Mouse (Mus musculus) neural tube, embryonic 13.5 days (tissue): Measurements from ENCODE around the gene Nipsnap1. TPM values are rescaled to one million over a fixed set of nuclear protein-coding genes. Genes with fewer than 3 reads are reported as not detected.

Experiments
- ATAC-seq: fragments of 200-750 bp; cut with Nextera tagmentation; 2 replicates; pipeline ENCODE4 v1.8.0; 2017; ENCODE audit warnings: low read depth, mild to moderate bottlenecking, moderate TSS enrichment, moderate library complexity
- H3K27ac ChIP-seq: fragments of 300-500 bp; sonication (generic); replicated peaks from 2 replicates; pipeline ENCODE4 v1.5.1; 2015; ENCODE audit warnings: moderate library complexity, mild to moderate bottlenecking, inconsistent platforms
- H3K27me3 ChIP-seq: fragments of 300-500 bp; sonication (generic); 2 replicates; pipeline ENCODE4 v1.6.1; 2015; ENCODE audit warnings: mild to moderate bottlenecking, inconsistent platforms
- H3K36me3 ChIP-seq: fragments of 300-500 bp; sonication (generic); 2 replicates; pipeline ENCODE4 v1.6.1; 2015; ENCODE audit warnings: mild to moderate bottlenecking, inconsistent platforms
- H3K4me1 ChIP-seq: fragments of 300-500 bp; sonication (generic); replicated peaks from 2 replicates; pipeline ENCODE4 v1.6.1; 2015; ENCODE audit warnings: inconsistent platforms
- H3K4me2 ChIP-seq: fragments of 300-500 bp; sonication (generic); 2 replicates; pipeline ENCODE4 v1.6.1; 2015; ENCODE audit warnings: inconsistent platforms, mild to moderate bottlenecking, moderate library complexity
- H3K4me3 ChIP-seq: fragments of 300-500 bp; sonication (generic); 2 replicates; pipeline ENCODE4 v1.5.1; 2015; ENCODE audit warnings: mild to moderate bottlenecking, inconsistent platforms
- H3K9ac ChIP-seq: fragments of 300-500 bp; sonication (generic); 2 replicates; pipeline ENCODE4 v1.6.1; 2015; ENCODE audit warnings: moderate library complexity, mild to moderate bottlenecking, inconsistent platforms
- H3K9me3 ChIP-seq: fragments of 300-500 bp; sonication (generic); 2 replicates; pipeline ENCODE4 v1.6.1; 2016; ENCODE audit warnings: inconsistent platforms
- WGBS: fragments of 180-500 bp; shearing (Covaris S2); methylation state at CpG from one replicate; pipeline ENCODE4 v1.1.7; 2015; 5-methylcytosine and 5-hydroxymethylcytosine counted together
- microRNA-seq: library from miRNA; unstranded; fragments of <30 nt; microRNA quantifications from one replicate; pipeline ENCODE4, GENCODE M21; 2016
- polyA plus RNA-seq: library from polyadenylated mRNA; unstranded; fragments of >200 nt; fragmentation: Nextera tagmentation; extraction: Ambion mirVana; gene quantifications from 2 replicates; pipeline ENCODE4 v1.2.1, GENCODE M21; 2015

Nipsnap1 gene
- polyA plus RNA-seq, 1 experiment from 2014 or later, result 132 TPM

DNA sequence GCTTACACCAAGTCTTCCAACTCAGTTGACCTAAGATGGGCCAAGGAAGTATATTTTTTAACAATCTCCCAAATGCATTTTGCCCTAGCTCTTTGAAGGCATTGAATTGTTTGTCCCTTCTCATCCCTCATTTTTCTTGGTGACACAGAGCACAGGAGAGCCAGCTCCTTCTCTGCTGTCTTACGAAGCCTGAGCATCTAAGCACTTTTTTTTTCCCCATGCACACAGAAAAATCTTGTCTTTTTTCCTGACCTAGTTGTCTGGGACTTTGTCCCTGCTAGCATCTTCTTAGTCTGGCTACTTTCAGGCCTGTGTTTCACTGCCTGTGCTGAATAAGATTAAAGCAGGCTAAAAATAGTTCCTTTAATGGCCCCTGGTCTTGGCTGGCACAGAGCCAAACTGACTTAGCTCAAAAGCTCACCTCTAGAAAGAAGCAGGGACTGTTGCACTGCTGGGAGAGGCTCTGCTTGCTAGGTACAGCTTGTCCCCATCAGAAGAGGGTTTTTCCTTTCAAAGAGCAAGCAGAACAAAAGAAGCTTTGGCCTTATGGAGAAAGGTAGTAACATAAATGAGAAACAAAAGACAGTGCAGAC is 57.4 kb downstream of the Nipsnap1 start:
- 59% methylated on average over 1 of the region's 1 CpGs for WGBS
- Histone ChIP-seq H3K4me3 (no peak overlapping the region), H3K36me3 (peaks cover 48% of the 10 kb centered on the region), H3K27ac (no peak overlapping the region), H3K9me3 (no peaks in the 10 kb centered on the region), H3K27me3 (no peaks in the 10 kb centered on the region), H3K4me1 (peaks cover 9% of the 10 kb centered on the region; the same call in 1 of the 2 replicates), H3K4me2 (no peak overlapping the region), H3K9ac (0 out of 2 replicates have a peak overlapping the region, but pooled peaks have one; percentile 5)
- no peak for ATAC-seq

DNA sequence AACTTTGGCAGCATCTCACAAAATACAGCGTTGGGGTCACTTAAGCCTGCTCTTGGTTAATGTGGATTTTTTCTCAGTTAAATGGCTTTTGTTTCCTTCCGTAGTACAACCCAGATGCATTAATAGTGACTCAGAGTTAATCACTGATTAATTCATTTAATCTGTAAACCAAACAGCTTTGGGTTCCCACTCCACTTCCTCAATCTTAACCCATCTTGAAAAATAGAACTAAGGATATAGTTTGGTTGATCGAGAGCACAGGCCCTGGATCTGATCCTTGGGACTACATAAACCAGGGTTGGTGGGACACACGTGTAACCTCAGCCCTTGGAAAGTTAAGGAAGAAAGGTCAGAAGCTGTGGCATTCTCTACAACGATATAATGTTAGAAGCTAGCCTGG is 62.5 kb downstream of the Nipsnap1 start:
- Histone ChIP-seq H3K9ac (no peak overlapping the region), H3K4me2 (no peak overlapping the region), H3K27me3 (no peaks in the 10 kb centered on the region), H3K27ac (no peak overlapping the region), H3K4me3 (no peak overlapping the region), H3K36me3 (peaks cover 7% of the 10 kb centered on the region), H3K4me1 (peaks cover 2% of the 10 kb centered on the region; the same call in 1 of the 2 replicates), H3K9me3 (no peaks in the 10 kb centered on the region)
- ATAC-seq, result no peak
- WGBS, result 84% methylated on average over 5 of the region's 5 CpGs

Small RNAs within 50 kb of the gene (microRNA-seq; reads per million reads assigned to microRNA genes)
- 0.89 reads per million for gene Mir6918

Other genes starting within 250 kb of the Nipsnap1 start
- gene Ascc2, start 236.2 kb upstream of the Nipsnap1 start, polyA plus RNA-seq, result 22.3 and 23.7 TPM in 2 replicates
- 595 and 628 TPM in 2 replicates for gene Uqcr10, start 169.6 kb upstream of the Nipsnap1 start, polyA plus RNA-seq
- 61.5 and 72.6 TPM in 2 replicates for gene Zmat5, start 169.3 kb upstream of the Nipsnap1 start, polyA plus RNA-seq
- gene Cabp7, start 127.2 kb upstream of the Nipsnap1 start, polyA plus RNA-seq, result 2.7 and 3.3 TPM in 2 replicates
- 70.2 and 75.8 TPM in 2 replicates for gene Nf2, start 24.4 kb upstream of the Nipsnap1 start, polyA plus RNA-seq
- gene Thoc5, start 21.4 kb downstream of the Nipsnap1 start, polyA plus RNA-seq, result 53.5 and 57.0 TPM in 2 replicates
- gene Nefh, start 74.1 kb downstream of the Nipsnap1 start, polyA plus RNA-seq, result 8.1 and 8.6 TPM in 2 replicates
- gene Ap1b1, start 112.9 kb downstream of the Nipsnap1 start, polyA plus RNA-seq, result 84.5 and 89.7 TPM in 2 replicates
- 0.64 and 0.99 TPM in 2 replicates for gene Rasl10a, start 184.2 kb downstream of the Nipsnap1 start, polyA plus RNA-seq
- 25.2 and 26.3 TPM in 2 replicates for gene Gas2l1, start 191.4 kb downstream of the Nipsnap1 start, polyA plus RNA-seq
- 26.2 and 32.7 TPM in 2 replicates for gene Rhbdd3, start 225.0 kb downstream of the Nipsnap1 start, polyA plus RNA-seq
- gene Ewsr1, start 225.3 kb downstream of the Nipsnap1 start, polyA plus RNA-seq, result 624 and 700 TPM in 2 replicates